Mouse (Mus musculus) C3H10T1/2 (cell line): ENCODE measurements around the gene Atg16l2. TPM values are rescaled to one million over a fixed set of nuclear protein-coding genes. Genes with fewer than 3 reads are reported as not detected.

ENCODE experiments used
- polyA plus RNA-seq, 2 experiments: library from polyadenylated mRNA; unstranded; fragments of >200 nt; fragmentation: generic; extraction: Trizol; gene quantifications; one replicate each; pipeline ENCODE4 v1.2.1; 2012; ENCODE audit warnings: missing spikeins in 2 of 2

Gene Atg16l2
- 10 to 100 TPM in 1 of 2 experiments, 1 to 10 TPM in 1; 5.5 to 10.1 TPM for polyA plus RNA-seq

GRCm38 (mm10) chr7:101301881-101302456, at the start of gene Atg16l2:
Gene Atg16l2 (minus strand): TSS chr7:101302251.

GRCm38 (mm10) chr7:101347767-101348270, 45.8 kb upstream of the Atg16l2 start, which contains the start of gene Arap1:
Gene Arap1 (plus strand): TSS chr7:101348067.

GRCm38 (mm10) chr7:101317014-101317413, 15.0 kb upstream of the Atg16l2 start, which contains the start of gene Stard10:
Gene Stard10 (plus strand): TSS chr7:101317086.

Other genes with a start within 250 kb of the Atg16l2 start
- gene Fchsd2, start 209.4 kb downstream of the Atg16l2 start, polyA plus RNA-seq = 1 to 10 TPM in 1 of 2 experiments, under 1 TPM in 1; 0.32 to 4.5 TPM
- gene Stard10, start 14.8 kb upstream of the Atg16l2 start, polyA plus RNA-seq = 10 to 100 TPM in 1 of 2 experiments, 1 to 10 TPM in 1; 8.7 to 13.5 TPM
- 10 to 100 TPM; 14.2 to 84.1 TPM for gene Arap1, start 45.8 kb upstream of the Atg16l2 start, polyA plus RNA-seq
- gene Gm45837, start 108.6 kb upstream of the Atg16l2 start, polyA plus RNA-seq = not detected
- under 1 TPM; 0.06 to 0.08 TPM for gene Pde2a, start 119.4 kb upstream of the Atg16l2 start, polyA plus RNA-seq